Mouse (Mus musculus) limb, embryonic 12.5 days (tissue): ENCODE measurements at regions not wholly inside any gene's neighbourhood (a gene's known extent, or its start where the extent isn't known, plus 50 kb on each side); places are given as distances from the start of the nearest gene placed in this dataset.

Experiments
- ATAC-seq: fragments of 200-750 bp; cut with Nextera tagmentation; 2 replicates; pipeline ENCODE4 v1.8.0; 2017; ENCODE audit warnings: low read depth, moderate TSS enrichment; ENCODE audit not compliant: insufficient number of reproducible peaks, insufficient read depth, low FRiP score, low TSS enrichment
- H3K27ac ChIP-seq: fragments of 300-500 bp; sonication (generic); 2 replicates; pipeline ENCODE4 v1.5.1; 2016; ENCODE audit warnings: mild to moderate bottlenecking, moderate library complexity
- H3K27me3 ChIP-seq: fragments of 300-500 bp; sonication (generic); 2 replicates; pipeline ENCODE4 v1.6.1; 2016; ENCODE audit warnings: mild to moderate bottlenecking, moderate library complexity
- H3K36me3 ChIP-seq: fragments of 300-500 bp; sonication (generic); 2 replicates; pipeline ENCODE4 v1.6.1; 2016; ENCODE audit warnings: mild to moderate bottlenecking, moderate library complexity
- H3K4me1 ChIP-seq: fragments of 300-500 bp; sonication (generic); replicated peaks from 2 replicates; pipeline ENCODE4 v1.6.1; 2016
- H3K4me2 ChIP-seq: fragments of 300-500 bp; sonication (generic); 2 replicates; pipeline ENCODE4 v1.6.1; 2016; ENCODE audit warnings: mild to moderate bottlenecking, moderate library complexity
- H3K4me3 ChIP-seq: fragments of 300-500 bp; sonication (generic); replicated peaks from 2 replicates; pipeline ENCODE4 v1.5.1; 2016; ENCODE audit warnings: mild to moderate bottlenecking
- H3K9ac ChIP-seq: fragments of 300-500 bp; sonication (generic); replicated peaks from 2 replicates; pipeline ENCODE4 v1.6.1; 2016; ENCODE audit warnings: mild to moderate bottlenecking, moderate library complexity
- H3K9me3 ChIP-seq: fragments of 300-500 bp; sonication (generic); 2 replicates; pipeline ENCODE4 v1.6.1; 2016; ENCODE audit warnings: mild to moderate bottlenecking, moderate library complexity
- WGBS: fragments of 180-500 bp; shearing (Covaris S2); methylation state at CpG from one replicate; pipeline ENCODE4 v1.1.7; 2016; 5-methylcytosine and 5-hydroxymethylcytosine counted together

- Histone ChIP-seq H3K9ac (no peak overlapping the region), H3K9me3 (no peaks in the 10 kb centered on the region), H3K36me3 (no peaks in the 10 kb centered on the region), H3K4me1 (peaks cover 8% of the 10 kb centered on the region), H3K4me2 (no peak overlapping the region), H3K27ac (no peak overlapping the region), H3K27me3 (no peaks in the 10 kb centered on the region), H3K4me3 (no peak overlapping the region)
- WGBS = 88% methylated on average over 4 of the region's 4 CpGs
- no peak for ATAC-seq
These were observed 162.1 kb downstream of the Trib2 start for GRCm38 (mm10) chr12:15654585-15654984.

GRCm38 (mm10) chr12:15653357-15653763, 163.4 kb downstream of the Trib2 start:
- Histone ChIP-seq H3K9me3 (no peaks in the 10 kb centered on the region), H3K4me1 (peaks cover 8% of the 10 kb centered on the region), H3K27me3 (no peaks in the 10 kb centered on the region), H3K27ac (0 out of 2 replicates have a peak overlapping the region, but pooled peaks have one; percentile 47), H3K36me3 (no peaks in the 10 kb centered on the region), H3K4me2 (no peak overlapping the region), H3K4me3 (no peak overlapping the region), H3K9ac (no peak overlapping the region)
- ATAC-seq = no peak
- WGBS = 47% methylated on average over 8 of the region's 8 CpGs

- 87% methylated on average over 2 of the region's 2 CpGs for WGBS
These were observed 165.4 kb downstream of the Trib2 start for GRCm38 (mm10) chr12:15651293-15651692.

GRCm38 (mm10) chr12:15649906-15650305, 166.8 kb downstream of the Trib2 start:
- Histone ChIP-seq H3K27me3 (no peaks in the 10 kb centered on the region), H3K4me3 (no peak overlapping the region), H3K36me3 (no peaks in the 10 kb centered on the region), H3K4me2 (no peak overlapping the region), H3K4me1 (peaks cover 11% of the 10 kb centered on the region), H3K9ac (no peak overlapping the region), H3K9me3 (no peaks in the 10 kb centered on the region), H3K27ac (no peak overlapping the region)
- no peak for ATAC-seq
- WGBS = 82% methylated on average over 4 of the region's 4 CpGs

More at GRCm38 (mm10) chr12:15651293-15651692, 165.4 kb downstream of the Trib2 start:
- Histone ChIP-seq H3K36me3 (no peaks in the 10 kb centered on the region), H3K4me3 (no peak overlapping the region), H3K4me2 (no peak overlapping the region), H3K27ac (no peak overlapping the region), H3K9ac (no peak overlapping the region), H3K9me3 (no peaks in the 10 kb centered on the region), H3K4me1 (peaks cover 11% of the 10 kb centered on the region), H3K27me3 (no peaks in the 10 kb centered on the region)
- no peak for ATAC-seq

- WGBS = 63% methylated on average over 1 of the region's 1 CpGs
- Histone ChIP-seq H3K27me3 (no peaks in the 10 kb centered on the region), H3K4me3 (no peak overlapping the region), H3K4me2 (no peak overlapping the region), H3K9me3 (no peaks in the 10 kb centered on the region), H3K9ac (no peak overlapping the region), H3K27ac (no peak overlapping the region), H3K4me1 (peaks cover 17% of the 10 kb centered on the region), H3K36me3 (no peaks in the 10 kb centered on the region)
- ATAC-seq = no peak
These were observed 167.5 kb downstream of the Trib2 start for GRCm38 (mm10) chr12:15649226-15649625.

- ATAC-seq = no peak
These were observed 172.5 kb downstream of the Trib2 start for GRCm38 (mm10) chr12:15644074-15644672.

GRCm38 (mm10) chr12:15643669-15644068, 173.1 kb downstream of the Trib2 start:
- no peak for ATAC-seq
- WGBS = 16% methylated on average over 3 of the region's 3 CpGs

More at GRCm38 (mm10) chr12:15644074-15644672, 172.5 kb downstream of the Trib2 start:
- H3K4me2 ChIP-seq = peak overlapping the region; percentile 13; the same call in 1 of the 2 replicates
- H3K4me1 ChIP-seq = peaks cover 45% of the 10 kb centered on the region
- 0 out of 2 replicates have a peak overlapping the region, but pooled peaks have one; percentile 4 for H3K27ac ChIP-seq
- H3K4me3 ChIP-seq = no peak overlapping the region
- no peaks in the 10 kb centered on the region for H3K36me3 ChIP-seq
- no peaks in the 10 kb centered on the region for H3K9me3 ChIP-seq
- no peaks in the 10 kb centered on the region for H3K27me3 ChIP-seq
- WGBS = 23% methylated on average over 9 of the region's 9 CpGs
- H3K9ac ChIP-seq = no peak overlapping the region

GRCm38 (mm10) chr12:15640320-15640719, 176.4 kb downstream of the Trib2 start:
- no peak for ATAC-seq
- no peaks in the 10 kb centered on the region for H3K27me3 ChIP-seq
- no peaks in the 10 kb centered on the region for H3K9me3 ChIP-seq
- no peak overlapping the region for H3K9ac ChIP-seq
- no peak overlapping the region for H3K4me3 ChIP-seq
- H3K4me1 ChIP-seq = peaks cover 43% of the 10 kb centered on the region
- H3K36me3 ChIP-seq = no peaks in the 10 kb centered on the region
- H3K4me2 ChIP-seq = no peak overlapping the region
- WGBS = 45% methylated on average over 5 of the region's 5 CpGs
- no peak overlapping the region for H3K27ac ChIP-seq

More at GRCm38 (mm10) chr12:15643669-15644068, 173.1 kb downstream of the Trib2 start:
- H3K4me2 ChIP-seq = peak overlapping the region; percentile 13; the same call in 1 of the 2 replicates
- no peaks in the 10 kb centered on the region for H3K9me3 ChIP-seq
- no peaks in the 10 kb centered on the region for H3K36me3 ChIP-seq
- no peak overlapping the region for H3K4me3 ChIP-seq
- H3K4me1 ChIP-seq = peaks cover 47% of the 10 kb centered on the region
- 0 out of 2 replicates have a peak overlapping the region, but pooled peaks have one; percentile 4 for H3K27ac ChIP-seq
- H3K9ac ChIP-seq = no peak overlapping the region
- no peaks in the 10 kb centered on the region for H3K27me3 ChIP-seq

- 79% methylated on average over 3 of the region's 3 CpGs for WGBS
These were observed 186.8 kb downstream of the Trib2 start for GRCm38 (mm10) chr12:15629971-15630370.

GRCm38 (mm10) chr12:15619521-15619920, 197.2 kb downstream of the Trib2 start:
- Histone ChIP-seq H3K4me2 (no peak overlapping the region), H3K9me3 (no peaks in the 10 kb centered on the region), H3K36me3 (no peaks in the 10 kb centered on the region), H3K4me1 (no peaks in the 10 kb centered on the region), H3K9ac (no peak overlapping the region), H3K4me3 (no peak overlapping the region), H3K27me3 (no peaks in the 10 kb centered on the region), H3K27ac (no peak overlapping the region)
- WGBS = 73% methylated on average over 2 of the region's 2 CpGs
- ATAC-seq = no peak

More at GRCm38 (mm10) chr12:15629971-15630370, 186.8 kb downstream of the Trib2 start:
- ATAC-seq = no peak
- Histone ChIP-seq H3K4me1 (no peaks in the 10 kb centered on the region), H3K9me3 (no peaks in the 10 kb centered on the region), H3K4me2 (no peak overlapping the region), H3K27ac (no peak overlapping the region), H3K36me3 (no peaks in the 10 kb centered on the region), H3K27me3 (no peaks in the 10 kb centered on the region), H3K9ac (no peak overlapping the region), H3K4me3 (no peak overlapping the region)

- ATAC-seq = no peak
- no peak overlapping the region for H3K27ac ChIP-seq
- H3K9ac ChIP-seq = no peak overlapping the region
- no peaks in the 10 kb centered on the region for H3K4me1 ChIP-seq
- no peaks in the 10 kb centered on the region for H3K27me3 ChIP-seq
- H3K36me3 ChIP-seq = no peaks in the 10 kb centered on the region
- H3K9me3 ChIP-seq = no peaks in the 10 kb centered on the region
- H3K4me2 ChIP-seq = no peak overlapping the region
- 86% methylated on average over 1 of the region's 1 CpGs for WGBS
- H3K4me3 ChIP-seq = no peak overlapping the region
These were observed 199.4 kb downstream of the Trib2 start for GRCm38 (mm10) chr12:15617312-15617711.
